Mouse (Mus musculus) large intestine, adult 2 months (tissue): ENCODE measurements around the gene Lyrm4. TPM values are rescaled to one million over a fixed set of nuclear protein-coding genes. Genes with fewer than 3 reads are reported as not detected.
A peak's percentile ranks its signal among the peaks of the same experiment; 100 is the strongest.

Experiments used
- DNase-seq: peaks from one replicate; pipeline ENCODE4 v3.0.0-alpha.2; 2012; ENCODE audit warnings: low read depth, low spot score
- WGBS: fragments of 180-500 bp; shearing (Covaris S2); methylation state at CpG from one replicate; pipeline ENCODE4 v1.1.7; 2018; 5-methylcytosine and 5-hydroxymethylcytosine counted together
- polyA plus RNA-seq: library from polyadenylated mRNA; depleted of rRNA; stranded (reverse); fragments of >200 nt; gene quantifications from 2 replicates; pipeline ENCODE4 v1.2.3, GENCODE M21; 2012; rRNA removed

Lyrm4 gene
- polyA plus RNA-seq, 1 experiment, result 4.2 TPM

GRCm38 (mm10) chr13:35947354-35948000, 169.8 kb downstream of the Lyrm4 start:
- DNase-seq, result peak; percentile 33
- WGBS, result 22% methylated on average over 14 of the region's 14 CpGs

DNA sequence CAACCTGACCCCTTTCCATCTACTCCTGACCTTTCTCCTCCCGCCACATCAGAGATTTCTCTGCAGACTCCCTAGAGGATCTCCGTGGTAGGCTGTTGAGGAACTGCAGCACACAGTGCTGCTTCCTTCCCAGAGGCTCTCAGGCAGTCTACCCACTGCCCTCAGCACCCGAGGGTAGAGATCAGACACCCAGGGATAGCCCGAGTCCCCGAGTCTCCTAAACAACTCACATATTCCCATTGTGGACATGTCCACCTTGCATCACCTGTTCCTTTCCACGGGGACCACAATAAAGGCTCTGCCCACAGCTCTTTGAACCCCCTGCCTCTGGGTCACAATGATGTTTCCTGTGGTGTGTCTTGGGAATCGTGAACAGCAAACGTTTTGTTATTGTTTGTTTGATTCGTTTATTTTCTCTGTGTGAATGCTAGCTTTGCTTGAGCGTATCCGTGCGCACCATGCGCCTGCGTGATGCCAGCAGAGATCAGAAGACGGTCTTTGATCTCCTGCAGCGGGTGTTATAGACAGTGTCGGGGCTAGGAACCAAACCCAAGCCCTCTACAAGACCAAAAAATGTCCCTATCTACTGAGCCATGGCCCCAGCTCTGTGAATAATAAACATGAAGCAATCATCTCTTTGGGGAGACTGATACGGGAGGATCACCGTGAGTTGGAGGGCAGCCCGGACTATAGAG, 170.5 kb downstream of the Lyrm4 start:
- WGBS, result 67% methylated on average over 20 of the region's 20 CpGs
- no peak for DNase-seq

DNA sequence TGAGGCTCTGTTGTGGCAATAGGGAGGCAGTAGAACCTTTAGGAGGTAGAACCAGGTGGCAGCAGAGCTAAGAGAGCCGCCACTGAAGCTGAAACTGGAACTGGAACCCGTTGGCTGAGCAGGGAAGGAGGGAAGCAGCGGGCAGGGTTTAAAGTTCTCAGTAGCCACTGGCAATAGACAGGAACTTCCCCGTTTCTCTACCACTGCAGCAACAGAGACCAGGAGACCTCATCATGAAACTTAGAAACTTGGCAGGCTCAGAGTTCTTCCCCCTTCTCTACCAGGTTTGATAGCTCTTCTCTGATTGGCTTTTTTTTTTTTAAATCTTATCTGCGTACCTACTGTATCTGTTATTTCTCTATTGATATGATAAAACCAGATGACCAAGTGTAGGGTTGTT, 176.4 kb downstream of the Lyrm4 start:
- WGBS, result 75% methylated on average over 5 of the region's 5 CpGs
- no peak for DNase-seq

DNA sequence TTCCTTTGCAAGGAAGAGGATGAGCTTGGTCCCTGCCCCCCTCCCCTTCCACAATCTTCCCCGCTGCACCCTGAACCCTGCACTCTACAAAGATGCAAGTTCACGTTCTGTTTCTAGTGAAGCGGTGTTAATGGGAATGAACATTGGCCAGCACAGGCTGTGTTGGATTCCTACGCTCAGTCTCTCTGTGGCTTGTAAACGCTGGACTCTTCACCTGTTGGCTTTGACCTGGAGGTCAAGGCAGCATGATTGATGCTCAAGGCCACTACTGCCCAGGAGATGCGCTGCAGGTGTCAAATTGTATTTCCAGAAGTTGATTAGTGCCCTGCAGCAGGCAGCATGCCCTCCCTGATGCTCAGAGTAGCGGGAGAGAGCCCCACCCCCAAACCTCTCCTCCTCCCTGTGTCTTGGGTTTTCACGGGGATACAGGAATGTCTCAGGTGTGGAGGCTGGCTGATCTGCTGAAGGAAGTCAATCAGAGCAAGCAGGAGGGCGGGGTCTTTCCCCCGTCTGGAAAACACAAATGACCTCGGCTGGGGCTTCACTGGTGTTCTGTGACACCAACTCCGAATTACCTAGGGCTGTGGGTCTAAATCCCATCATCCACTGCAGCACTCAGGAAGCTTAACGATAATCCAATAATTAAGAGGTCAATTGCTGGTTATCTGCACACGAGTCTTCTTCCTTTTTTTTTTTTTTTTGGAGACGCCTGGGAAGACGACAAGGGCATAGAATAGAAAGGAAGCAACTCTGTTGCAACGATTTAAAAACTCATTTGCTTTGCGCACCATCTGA, 177.3 kb downstream of the Lyrm4 start:
- DNase-seq, result no peak
- whole genome bisulfite sequencing, result 41% methylated on average over 18 of the region's 18 CpGs

GRCm38 (mm10) chr13:35937991-35938390, 179.3 kb downstream of the Lyrm4 start:
- DNase-seq, result no peak
- whole genome bisulfite sequencing, result 68% methylated on average over 2 of the region's 2 CpGs

Other genes starting within 250 kb of the Lyrm4 start
- 4.3 and 4.5 TPM in 2 replicates for gene Rpp40, start 211.2 kb downstream of the Lyrm4 start, polyA plus RNA-seq
- not detected in 2 replicates for gene Ppp1r3g, start 158.7 kb downstream of the Lyrm4 start, polyA plus RNA-seq
- gene Fars2, start 114 bp downstream of the Lyrm4 start, polyA plus RNA-seq, result 63.0 and 69.9 TPM in 2 replicates